Mouse (Mus musculus) liver, embryonic 15.5 days (tissue): ENCODE data around the gene Fzd10. TPM values are rescaled to one million over a fixed set of nuclear protein-coding genes. Genes with fewer than 3 reads are reported as not detected.

Source experiments
- ATAC-seq: fragments of 200-750 bp; cut with Nextera tagmentation; 2 replicates; pipeline ENCODE4 v1.8.0; 2017; ENCODE audit warnings: moderate number of reproducible peaks, mild to moderate bottlenecking, moderate library complexity; ENCODE audit not compliant: insufficient read depth
- H3K27ac ChIP-seq: fragments of 300-500 bp; sonication (generic); replicated peaks from 2 replicates; pipeline ENCODE4 v1.5.1; 2015; ENCODE audit warnings: mild to moderate bottlenecking, inconsistent platforms
- H3K27me3 ChIP-seq: fragments of 300-500 bp; sonication (generic); 2 replicates; pipeline ENCODE4 v1.6.1; 2015; ENCODE audit warnings: mild to moderate bottlenecking, inconsistent platforms
- H3K36me3 ChIP-seq: fragments of 300-500 bp; sonication (generic); replicated peaks from 2 replicates; pipeline ENCODE4 v1.6.1; 2015; ENCODE audit warnings: moderate library complexity, mild to moderate bottlenecking, inconsistent platforms
- H3K4me1 ChIP-seq: fragments of 300-500 bp; sonication (generic); replicated peaks from 2 replicates; pipeline ENCODE4 v1.6.1; 2015; ENCODE audit warnings: inconsistent platforms
- H3K4me2 ChIP-seq: fragments of 300-500 bp; sonication (generic); 2 replicates; pipeline ENCODE4 v1.6.1; 2015; ENCODE audit warnings: moderate library complexity, mild to moderate bottlenecking, inconsistent platforms
- H3K4me3 ChIP-seq: fragments of 300-500 bp; sonication (generic); replicated peaks from 2 replicates; pipeline ENCODE4 v1.5.1; 2015; ENCODE audit warnings: mild to moderate bottlenecking, inconsistent platforms
- H3K9ac ChIP-seq: fragments of 300-500 bp; sonication (generic); 2 replicates; pipeline ENCODE4 v1.6.1; 2015; ENCODE audit warnings: moderate library complexity, mild to moderate bottlenecking, inconsistent platforms
- H3K9me3 ChIP-seq: fragments of 300-500 bp; sonication (generic); replicated peaks from 2 replicates; pipeline ENCODE4 v1.6.1; 2016; ENCODE audit warnings: inconsistent platforms
- WGBS: fragments of 180-500 bp; shearing (Covaris S2); methylation state at CpG from one replicate; pipeline ENCODE4 v1.1.7; 2015; ENCODE audit warnings: mixed read lengths; ENCODE audit not compliant: insufficient replicate concordance; 5-methylcytosine and 5-hydroxymethylcytosine counted together
- polyA plus RNA-seq: library from polyadenylated mRNA; unstranded; fragments of >200 nt; fragmentation: Nextera tagmentation; extraction: Ambion mirVana; gene quantifications from 2 replicates; pipeline ENCODE4 v1.2.1, GENCODE M21; 2015

The Fzd10 gene
- polyA plus RNA-seq, 1 experiment from 2014 or later = not detected

DNA sequence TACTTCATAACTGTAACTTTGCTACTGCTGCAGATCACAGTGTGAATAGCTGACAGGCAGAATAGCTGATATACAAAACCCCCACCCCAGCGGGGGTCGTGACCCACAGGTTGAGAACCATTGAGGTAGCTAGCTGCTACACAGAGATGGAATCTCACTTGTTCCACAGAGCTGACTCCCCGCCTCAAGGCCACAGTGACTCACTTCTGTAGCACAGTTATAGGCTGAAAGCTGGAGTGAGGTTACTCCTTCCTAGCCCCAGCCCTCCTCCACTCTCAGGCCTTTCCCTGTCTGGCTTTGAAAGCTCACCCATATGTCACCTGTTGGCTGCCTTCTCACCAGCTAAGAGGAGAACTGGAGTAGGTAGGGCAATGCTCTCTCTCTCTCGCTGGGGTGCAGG lies 19.7 kb upstream of the Fzd10 start:
- no peak for ATAC-seq
- WGBS = 51% methylated on average over 4 of the region's 4 CpGs
- no peak overlapping the region for H3K27ac ChIP-seq
- H3K9ac ChIP-seq = no peak overlapping the region
- no peak overlapping the region for H3K4me3 ChIP-seq
- H3K9me3 ChIP-seq = no peaks in the 10 kb centered on the region
- no peak overlapping the region for H3K4me2 ChIP-seq
- no peaks in the 10 kb centered on the region for H3K4me1 ChIP-seq
- no peaks in the 10 kb centered on the region for H3K27me3 ChIP-seq
- no peaks in the 10 kb centered on the region for H3K36me3 ChIP-seq

DNA sequence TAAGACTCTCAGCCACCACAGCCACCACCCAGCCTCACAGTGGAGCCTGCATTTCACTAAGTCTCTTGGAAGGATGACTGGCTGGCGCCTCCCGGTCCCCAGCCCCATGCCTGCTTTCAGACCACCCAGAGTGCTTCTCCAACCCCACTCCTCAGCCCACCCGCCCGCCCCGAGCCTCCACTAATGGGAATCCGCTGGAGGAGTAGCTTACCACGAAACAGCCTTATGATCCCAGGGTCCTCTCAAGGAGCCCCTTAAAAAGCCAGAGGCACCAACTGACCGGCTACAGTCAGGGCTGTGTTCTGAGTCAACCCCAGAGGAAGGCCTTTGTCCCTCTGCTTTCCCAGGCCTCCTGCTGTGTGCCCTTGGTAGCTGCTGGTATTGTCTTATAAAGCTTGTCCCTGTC lies 19.1 kb upstream of the Fzd10 start:
- no peaks in the 10 kb centered on the region for H3K9me3 ChIP-seq
- H3K27ac ChIP-seq = no peak overlapping the region
- no peak for ATAC-seq
- no peak overlapping the region for H3K9ac ChIP-seq
- H3K27me3 ChIP-seq = no peaks in the 10 kb centered on the region
- H3K36me3 ChIP-seq = no peaks in the 10 kb centered on the region
- 43% methylated on average over 8 of the region's 8 CpGs for WGBS
- no peaks in the 10 kb centered on the region for H3K4me1 ChIP-seq
- no peak overlapping the region for H3K4me3 ChIP-seq
- no peak overlapping the region for H3K4me2 ChIP-seq

GRCm38 (mm10) chr5:128589231-128589630 lies 11.4 kb upstream of the Fzd10 start:
- Histone ChIP-seq H3K9me3 (no peaks in the 10 kb centered on the region), H3K4me2 (no peak overlapping the region), H3K27me3 (no peaks in the 10 kb centered on the region), H3K27ac (no peak overlapping the region), H3K36me3 (no peaks in the 10 kb centered on the region), H3K4me3 (no peak overlapping the region), H3K9ac (no peak overlapping the region), H3K4me1 (no peaks in the 10 kb centered on the region)
- no peak for ATAC-seq
- WGBS = 24% methylated on average over 1 of the region's 1 CpGs

DNA sequence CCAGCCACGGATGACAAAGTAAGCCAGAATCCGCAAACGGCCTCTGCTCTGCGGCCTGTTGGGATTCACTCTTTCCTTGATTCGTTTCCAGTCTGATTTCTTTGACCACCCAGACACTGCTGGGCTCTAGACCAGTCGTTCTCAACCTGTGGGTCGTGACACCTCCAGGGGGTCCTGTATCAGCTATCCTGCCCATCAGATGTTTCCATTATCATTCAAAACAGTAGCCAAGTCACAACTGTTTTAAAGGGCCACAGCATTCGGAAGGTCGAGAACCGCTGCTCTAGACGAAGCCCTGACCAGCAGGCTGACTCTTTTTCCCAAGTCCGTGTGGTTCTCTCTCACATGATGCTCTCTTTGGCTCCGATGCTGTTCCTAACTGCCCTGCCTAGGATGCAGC lies 7.2 kb upstream of the Fzd10 start:
- H3K27ac ChIP-seq = no peak overlapping the region
- no peak overlapping the region for H3K4me2 ChIP-seq
- no peaks in the 10 kb centered on the region for H3K36me3 ChIP-seq
- no peak overlapping the region for H3K9ac ChIP-seq
- no peak overlapping the region for H3K4me3 ChIP-seq
- WGBS = 68% methylated on average over 13 of the region's 13 CpGs
- no peak for ATAC-seq
- H3K9me3 ChIP-seq = no peaks in the 10 kb centered on the region
- no peaks in the 10 kb centered on the region for H3K4me1 ChIP-seq
- peaks cover 37% of the 10 kb centered on the region for H3K27me3 ChIP-seq

DNA sequence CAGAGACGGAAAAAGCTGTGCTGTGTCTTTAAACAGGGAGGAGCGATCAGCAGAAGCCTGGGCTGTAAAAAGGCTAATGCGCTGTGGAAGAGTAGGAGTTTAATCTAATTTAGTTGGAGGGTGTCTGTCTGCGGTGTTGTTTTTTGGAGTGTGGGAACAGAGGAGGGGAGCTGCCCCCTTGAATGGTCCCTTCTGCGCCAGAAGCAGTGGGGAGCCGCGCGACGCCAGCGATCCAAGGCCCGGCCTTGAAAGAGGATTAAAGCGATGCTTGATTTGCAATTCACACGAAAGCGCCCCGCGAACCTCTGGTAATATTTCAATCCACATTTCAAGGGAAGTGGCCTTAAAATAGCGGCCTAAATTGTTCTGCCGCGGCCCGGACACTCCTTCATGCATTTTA lies 3.8 kb upstream of the Fzd10 start:
- Histone ChIP-seq H3K9me3 (no peaks in the 10 kb centered on the region), H3K9ac (no peak overlapping the region), H3K4me1 (peaks cover 7% of the 10 kb centered on the region), H3K36me3 (no peaks in the 10 kb centered on the region), H3K27ac (no peak overlapping the region), H3K4me2 (no peak overlapping the region), H3K27me3 (peaks cover 70% of the 10 kb centered on the region), H3K4me3 (no peak overlapping the region)
- ATAC-seq = no peak
- 6% methylated on average over 20 of the region's 20 CpGs for WGBS

GRCm38 (mm10) chr5:128597381-128597780 lies 3.3 kb upstream of the Fzd10 start:
- Histone ChIP-seq H3K9me3 (no peaks in the 10 kb centered on the region), H3K4me2 (no peak overlapping the region), H3K36me3 (no peaks in the 10 kb centered on the region), H3K4me3 (no peak overlapping the region), H3K9ac (no peak overlapping the region), H3K27ac (no peak overlapping the region), H3K4me1 (peaks cover 7% of the 10 kb centered on the region), H3K27me3 (peaks cover 76% of the 10 kb centered on the region)
- no peak for ATAC-seq
- 18% methylated on average over 4 of the region's 4 CpGs for WGBS

- 2% methylated on average over 10 of the region's 10 CpGs for WGBS
- H3K4me3 ChIP-seq = no peak overlapping the region
- H3K9me3 ChIP-seq = no peaks in the 10 kb centered on the region
- no peak for ATAC-seq
- H3K4me2 ChIP-seq = no peak overlapping the region
- no peaks in the 10 kb centered on the region for H3K36me3 ChIP-seq
- peaks cover 7% of the 10 kb centered on the region for H3K4me1 ChIP-seq
- peaks cover 85% of the 10 kb centered on the region for H3K27me3 ChIP-seq
- no peak overlapping the region for H3K9ac ChIP-seq
- no peak overlapping the region for H3K27ac ChIP-seq
Measured at GRCm38 (mm10) chr5:128598191-128598720, 2.4 kb upstream of the Fzd10 start.

DNA sequence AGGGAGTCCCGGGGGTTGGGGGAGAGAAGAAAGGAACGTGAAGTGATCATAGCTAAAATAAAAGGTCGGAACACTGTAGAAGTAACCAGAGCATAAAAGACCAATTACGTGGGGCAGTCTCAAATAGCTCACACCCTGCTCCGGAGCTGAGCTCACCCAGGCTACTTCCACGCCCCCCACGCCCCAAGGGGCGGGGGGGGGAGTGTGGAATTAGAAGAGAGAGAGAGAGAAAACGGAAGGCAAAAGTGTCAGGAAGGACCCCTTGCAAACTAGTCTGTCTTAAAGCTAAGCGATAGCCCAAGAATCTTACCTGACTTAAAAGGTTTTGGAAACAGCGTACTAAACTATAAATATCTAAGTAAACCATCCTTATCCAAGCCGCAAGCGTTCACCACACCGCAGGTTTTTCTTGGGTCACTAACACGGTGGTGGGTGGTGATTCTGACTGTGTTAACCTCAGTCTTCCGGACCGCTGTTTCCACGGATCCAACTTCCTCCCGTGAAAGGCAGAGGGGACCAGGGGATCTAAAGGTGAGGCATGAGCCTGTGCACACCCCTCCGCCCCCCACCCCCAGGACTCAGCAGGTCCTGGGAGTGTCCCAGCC lies 1.8 kb upstream of the Fzd10 start:
- Histone ChIP-seq H3K4me2 (no peak overlapping the region), H3K36me3 (no peaks in the 10 kb centered on the region), H3K27ac (no peak overlapping the region), H3K4me3 (no peak overlapping the region), H3K9ac (no peak overlapping the region), H3K4me1 (peaks cover 7% of the 10 kb centered on the region), H3K27me3 (peaks cover 90% of the 10 kb centered on the region), H3K9me3 (no peaks in the 10 kb centered on the region)
- no peak for ATAC-seq
- WGBS = 1% methylated on average over 20 of the region's 20 CpGs

GRCm38 (mm10) chr5:128599365-128600071 lies 1.1 kb upstream of the Fzd10 start:
- Histone ChIP-seq H3K4me1 (peaks cover 7% of the 10 kb centered on the region), H3K9ac (no peak overlapping the region)

GRCm38 (mm10) chr5:128601036-128602019 lies 684 bp downstream of the Fzd10 start:
- no peak for ATAC-seq
- Histone ChIP-seq H3K4me3 (peak overlapping the region; percentile 47), H3K9ac (no peak overlapping the region), H3K4me2 (peak overlapping the region; percentile 65), H3K9me3 (no peaks in the 10 kb centered on the region), H3K4me1 (peaks cover 7% of the 10 kb centered on the region), H3K27ac (no peak overlapping the region), H3K27me3 (peaks cover 86% of the 10 kb centered on the region), H3K36me3 (no peaks in the 10 kb centered on the region)
- WGBS = 1% methylated on average over 87 of the region's 87 CpGs

More at GRCm38 (mm10) chr5:128599365-128600071, 1.1 kb upstream of the Fzd10 start:
- Histone ChIP-seq H3K4me3 (peak overlapping the region; percentile 47; the same call in 1 of the 2 replicates), H3K27ac (no peak overlapping the region), H3K27me3 (peaks cover 96% of the 10 kb centered on the region), H3K4me2 (peak overlapping the region; percentile 65; the same call in 1 of the 2 replicates), H3K36me3 (no peaks in the 10 kb centered on the region), H3K9me3 (no peaks in the 10 kb centered on the region)
- ATAC-seq = no peak
- WGBS = 1% methylated on average over 28 of the region's 28 CpGs

DNA sequence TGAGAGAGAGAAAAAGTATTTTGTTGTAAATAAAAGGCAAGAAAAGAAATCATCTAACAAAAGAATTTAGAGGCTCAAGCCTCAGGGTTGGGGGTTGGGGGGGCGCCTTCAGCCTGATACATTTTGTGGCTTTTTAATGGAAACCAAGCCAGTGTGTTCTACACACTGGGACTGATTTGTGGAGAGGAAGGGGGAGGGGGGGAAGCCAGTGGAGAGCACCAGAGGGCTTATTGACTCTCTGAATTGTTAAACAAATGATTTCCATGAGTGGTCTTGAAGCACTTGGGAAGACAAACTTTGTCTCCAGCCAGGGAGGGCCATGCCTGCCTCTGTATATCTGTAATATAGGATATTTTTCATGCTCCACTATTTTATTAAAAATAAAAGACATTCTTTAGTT lies 3.0 kb downstream of the Fzd10 start:
- Histone ChIP-seq H3K9me3 (no peaks in the 10 kb centered on the region), H3K4me2 (no peak overlapping the region), H3K27me3 (peaks cover 76% of the 10 kb centered on the region), H3K36me3 (no peaks in the 10 kb centered on the region), H3K4me3 (no peak overlapping the region), H3K9ac (no peak overlapping the region), H3K4me1 (peaks cover 7% of the 10 kb centered on the region), H3K27ac (no peak overlapping the region)
- no peak for ATAC-seq
- 23% methylated on average over 1 of the region's 1 CpGs for WGBS
